Mouse (Mus musculus): ENCODE data around the gene Hoxd13.

Hoxd13 gene

GRCm38 (mm10) chr2:74680561-74681398 is 12.7 kb downstream of the Hoxd13 start:
- DNase-seq (ENCODE audit: low read depth), result no peak

GRCm38 (mm10) chr2:74681594-74682531 is 13.8 kb downstream of the Hoxd13 start:
- no peak for DNase-seq (ENCODE audit: low read depth)

- DNase-seq (ENCODE audit: low read depth), result no peak
Measured at GRCm38 (mm10) chr2:74682796-74683195, 14.7 kb downstream of the Hoxd13 start.

GRCm38 (mm10) chr2:74683471-74683951 is 15.4 kb downstream of the Hoxd13 start:
- DNase-seq (ENCODE audit: low read depth), result no peak

- no peak for DNase-seq (ENCODE audit: low read depth)
Measured at GRCm38 (mm10) chr2:74684106-74684505, 16.0 kb downstream of the Hoxd13 start.

- DNase-seq (ENCODE audit: low read depth), result no peak
Measured at GRCm38 (mm10) chr2:74685059-74685603, 17.0 kb downstream of the Hoxd13 start.

- DNase-seq (ENCODE audit: low read depth), result no peak
Measured at GRCm38 (mm10) chr2:74686301-74686987, 18.3 kb downstream of the Hoxd13 start.

GRCm38 (mm10) chr2:74686988-74687697 is 19.0 kb downstream of the Hoxd13 start:
- no peak for DNase-seq (ENCODE audit: low read depth)

GRCm38 (mm10) chr2:74687698-74688555 is 19.8 kb downstream of the Hoxd13 start:
- no peak for DNase-seq (ENCODE audit: low read depth)

GRCm38 (mm10) chr2:74688795-74689573 is 20.9 kb downstream of the Hoxd13 start:
- no peak for DNase-seq (ENCODE audit: low read depth)

GRCm38 (mm10) chr2:74689574-74690337 is 21.6 kb downstream of the Hoxd13 start:
- no peak for DNase-seq (ENCODE audit: low read depth)

- DNase-seq (ENCODE audit: low read depth), result no peak
Measured at GRCm38 (mm10) chr2:74690338-74690716, 22.2 kb downstream of the Hoxd13 start.

- no peak for DNase-seq (ENCODE audit: low read depth)
Measured at GRCm38 (mm10) chr2:74691022-74691951, 23.2 kb downstream of the Hoxd13 start, which contains the start of gene Hoxd10. TSS of gene Hoxd10 (plus strand) at chr2:74691924.

- DNase-seq (ENCODE audit: low read depth), result no peak
Measured at GRCm38 (mm10) chr2:74691995-74692807, 24.1 kb downstream of the Hoxd13 start.

- no peak for DNase-seq (ENCODE audit: low read depth)
Measured at GRCm38 (mm10) chr2:74692808-74693431, 24.8 kb downstream of the Hoxd13 start.

- DNase-seq (ENCODE audit: low read depth), result no peak
Measured at GRCm38 (mm10) chr2:74693432-74693827, 25.3 kb downstream of the Hoxd13 start.

All from c-Kit-positive CD71-negative TER-119-negative erythroid progenitor cells, embryonic 14.5 days (primary cell).